Mouse (Mus musculus) frontal cortex, postnatal 36 days (tissue): ENCODE measurements at regions not wholly inside any gene's neighbourhood (a gene's known extent, or its start where the extent isn't known, plus 50 kb on each side); places are given as distances from the start of the nearest gene placed in this dataset.
"Not testable (repeated sequence)": the region's sequence is repeated elsewhere in the genome, so short reads cannot be mapped to it uniquely, and the experiment has no call there.

Experiments
- DNase-seq, 2 experiments: peaks; one replicate each; pipeline ENCODE4 v3.0.0; 2022; ENCODE audit warnings: low spot score in 2 of 2

DNA sequence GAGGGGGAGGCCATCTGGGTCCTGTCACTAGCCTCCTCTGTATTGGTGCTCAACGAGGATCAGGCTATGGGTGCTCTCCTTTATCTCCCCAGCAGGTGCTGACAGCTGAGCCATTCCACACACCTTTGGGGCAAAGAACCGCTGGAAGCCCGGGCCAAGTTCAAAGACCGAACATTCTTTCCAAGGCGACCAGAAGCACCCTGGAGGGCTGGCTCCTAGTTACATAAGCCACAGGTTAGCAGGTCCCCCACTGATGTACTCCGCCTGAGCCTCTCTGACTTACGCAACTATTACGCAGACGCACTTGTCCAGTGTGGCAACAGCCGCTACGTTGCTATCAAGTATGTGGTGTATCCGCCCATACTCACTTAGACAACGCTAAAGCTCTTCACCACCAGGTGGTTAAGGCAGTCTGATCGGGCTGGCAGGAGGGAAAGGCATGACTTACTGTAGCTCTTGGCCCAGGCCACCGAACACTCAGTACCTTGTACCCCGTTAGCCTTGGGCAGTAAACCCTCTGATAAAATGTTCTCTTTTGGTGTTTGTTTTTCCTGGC is 69.2 kb downstream of the Gm33543 start:
- DNase-seq = no peak

DNA sequence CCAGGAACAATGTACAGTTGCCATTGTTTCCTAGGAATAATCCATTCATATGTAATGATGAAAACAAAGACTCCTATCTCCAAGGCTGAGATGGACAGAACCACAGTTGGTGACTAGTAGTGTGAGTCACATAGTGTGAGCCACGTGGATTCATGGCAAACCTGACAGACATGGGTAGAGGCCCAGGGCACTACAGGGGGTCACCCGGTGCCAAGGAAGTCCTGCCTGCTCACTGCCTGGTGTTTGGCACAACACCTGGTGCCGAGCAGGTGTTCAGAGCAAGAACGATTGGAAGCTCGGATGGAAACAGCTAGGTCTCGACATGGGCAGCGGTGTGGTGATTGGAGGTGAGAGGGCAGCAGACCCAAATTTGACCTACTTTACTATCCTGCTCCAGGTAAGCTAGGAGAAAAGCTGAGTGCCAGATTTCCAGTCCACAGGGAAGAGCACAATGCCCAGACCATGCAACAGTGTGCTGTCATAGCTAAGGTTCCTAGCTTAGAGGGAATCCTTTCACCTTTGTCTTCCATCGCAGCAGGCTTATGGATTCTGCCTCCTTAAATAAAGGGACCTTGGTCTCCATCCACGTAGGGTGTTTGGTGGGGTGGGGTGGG is 69.8 kb downstream of the Gm33543 start:
- no peak for DNase-seq

DNA sequence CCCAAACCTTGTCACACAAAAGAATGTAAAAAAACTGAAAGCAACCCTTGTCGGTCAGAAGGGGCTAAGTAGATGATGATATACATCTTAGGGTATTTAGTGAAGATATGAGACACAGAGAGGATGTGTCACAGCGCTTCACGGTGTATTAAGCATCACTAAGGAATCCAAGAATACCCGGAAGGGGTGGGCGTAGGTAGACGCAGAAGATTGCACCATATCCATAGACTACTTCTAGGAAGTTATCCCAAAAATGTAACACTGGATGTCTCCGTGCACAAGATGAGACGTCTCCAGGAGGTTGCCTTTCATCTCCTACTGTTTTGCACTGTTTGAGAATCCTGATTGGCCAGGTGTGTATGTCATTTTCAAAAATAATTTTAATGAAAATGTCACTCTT is 73.8 kb downstream of the Gm33543 start:
- DNase-seq = no peak

DNA sequence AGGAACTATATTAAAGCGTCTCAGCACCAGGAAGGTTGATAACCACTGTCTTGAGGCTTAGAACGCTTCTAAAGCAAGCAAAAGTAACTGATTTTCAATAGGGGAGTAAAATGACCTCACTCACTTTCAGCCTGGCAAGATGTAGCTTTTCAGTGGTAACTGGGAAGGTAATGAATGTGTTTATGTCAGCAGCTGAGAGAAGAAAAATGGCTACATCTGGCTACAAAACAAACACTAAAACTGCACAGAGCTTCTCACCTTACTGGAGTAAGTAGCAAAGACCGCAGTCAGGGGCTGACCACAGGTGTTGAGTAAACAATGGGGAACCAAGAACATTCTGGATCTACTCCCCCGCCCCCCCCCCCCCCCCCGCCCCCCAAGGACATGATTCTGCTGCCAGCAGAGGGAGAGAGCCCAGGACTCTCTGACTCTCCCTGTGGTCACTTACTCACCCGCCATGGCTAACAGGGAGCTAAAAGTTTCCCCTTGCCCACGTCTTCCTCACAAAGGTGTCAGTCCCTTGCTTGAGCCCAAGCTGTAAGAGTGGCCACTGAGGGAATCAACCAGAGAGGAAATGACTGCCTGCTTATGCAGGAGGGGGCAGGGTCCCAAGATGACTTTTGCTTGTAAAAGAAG is 75.1 kb downstream of the Gm33543 start:
- DNase-seq = no peak

DNA sequence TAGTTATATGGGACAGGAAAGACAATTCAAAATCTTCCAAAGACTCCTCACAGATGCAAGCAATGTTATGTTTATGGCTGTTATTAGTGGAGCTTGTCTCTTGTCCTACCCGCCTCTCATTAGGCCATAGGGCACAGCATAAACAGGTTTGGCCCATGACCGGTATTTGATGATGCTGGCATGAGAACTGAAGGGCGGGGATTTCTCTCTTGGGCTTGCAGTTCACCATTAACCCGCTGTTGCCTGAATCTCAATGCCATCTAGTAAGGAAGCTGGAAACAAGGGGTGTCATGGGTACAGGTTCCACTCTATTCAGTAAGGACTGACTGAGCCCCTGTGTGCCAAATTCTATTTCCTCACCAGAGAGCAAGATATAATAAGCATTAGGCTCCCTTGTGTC is 78.6 kb downstream of the Gm33543 start:
- no peak for DNase-seq

DNA sequence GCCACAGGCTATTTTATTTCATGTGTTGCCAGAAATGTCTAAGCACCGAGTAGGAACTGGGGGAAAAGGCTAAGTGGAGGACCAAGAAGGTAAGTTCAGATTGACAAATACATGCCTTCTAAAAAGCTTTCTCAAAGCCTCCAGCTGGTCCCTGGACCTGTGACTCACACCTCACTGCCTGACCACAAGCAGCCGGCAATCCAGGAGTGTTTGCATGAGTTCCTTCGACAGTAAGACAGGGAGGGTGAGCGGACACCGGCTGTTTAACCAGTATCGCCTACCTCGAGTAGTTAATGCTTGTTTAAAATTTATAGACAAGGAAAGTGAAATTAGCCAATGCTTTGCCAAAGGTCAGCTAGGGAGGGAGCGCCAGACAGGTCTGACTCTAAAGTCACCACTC is 80.1 kb downstream of the Gm33543 start:
- DNase-seq = no peak

DNA sequence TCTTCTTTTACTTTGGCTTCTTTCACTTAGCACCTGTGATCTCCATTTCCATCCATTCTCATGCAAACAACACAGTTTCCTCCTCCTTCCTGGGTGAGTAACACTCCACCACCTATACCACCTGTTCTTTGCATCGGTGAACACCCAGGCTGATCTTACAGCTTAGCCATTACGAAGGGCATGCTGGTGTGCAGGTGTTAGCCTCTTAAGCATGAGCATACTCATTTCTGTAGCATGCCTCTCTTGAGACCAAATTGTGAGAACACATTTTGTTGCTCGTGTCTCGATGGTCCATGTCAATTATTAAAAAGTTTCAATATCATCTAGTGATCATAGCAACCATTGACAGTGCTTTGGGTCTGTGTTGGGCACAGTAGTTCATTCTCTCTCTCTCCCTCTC is 80.8 kb downstream of the Gm33543 start:
- DNase-seq = no peak

DNA sequence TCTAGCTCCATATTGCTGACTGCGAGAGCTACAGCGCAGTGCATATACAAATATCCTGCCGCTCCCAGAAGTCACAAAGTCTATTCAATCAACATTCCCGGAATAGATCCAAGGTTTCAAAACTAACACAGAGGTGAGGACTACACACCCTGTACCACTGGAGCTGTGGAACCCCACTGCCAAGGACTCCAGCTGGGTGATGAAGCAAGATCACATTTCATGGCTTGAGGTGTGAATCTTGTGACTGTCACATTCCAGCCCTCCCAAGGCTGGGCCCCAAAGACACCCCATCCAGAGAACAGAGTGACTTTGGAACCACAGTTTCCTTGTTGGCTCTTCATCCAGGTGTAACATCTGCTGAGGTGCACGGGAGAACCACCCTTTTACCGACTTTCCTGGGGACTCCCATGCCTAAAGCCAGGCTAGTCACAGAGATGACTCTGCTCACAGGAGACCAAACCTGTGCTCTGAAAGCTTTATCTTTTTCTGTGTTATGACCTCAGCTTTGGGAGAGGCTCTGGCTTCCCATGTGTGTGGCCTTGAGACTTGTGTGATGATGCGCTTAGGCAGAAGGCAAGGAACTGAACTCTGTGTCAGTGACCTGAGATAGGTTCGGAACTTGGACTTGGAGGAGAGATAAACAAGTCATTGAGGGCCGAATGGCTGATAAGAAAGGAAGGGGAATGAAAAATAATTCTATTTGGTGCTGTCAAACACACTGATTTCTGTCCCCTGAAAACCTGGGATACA is 82.4 kb downstream of the Gm33543 start:
- DNase-seq = no peak

DNA sequence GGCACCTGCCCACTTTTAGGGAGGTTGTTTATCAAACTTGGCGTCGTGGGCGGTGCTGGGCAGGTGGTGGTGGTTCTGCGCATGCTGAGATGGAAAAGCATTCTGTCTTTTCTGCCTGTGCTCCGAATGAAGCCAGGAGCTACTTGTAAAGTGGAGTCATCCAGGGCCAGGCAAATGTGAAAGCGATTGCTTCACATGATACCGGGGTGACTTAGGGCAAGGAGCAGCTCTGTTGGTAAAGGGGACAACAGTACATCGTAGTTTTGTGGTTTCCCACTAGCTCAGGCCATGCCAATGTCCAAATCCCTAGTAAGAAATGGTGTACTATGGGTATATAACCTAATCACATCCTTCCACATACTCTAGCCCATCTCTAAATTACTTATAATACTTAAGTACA is 84.5 kb downstream of the Gm33543 start:
- no peak for DNase-seq

DNA sequence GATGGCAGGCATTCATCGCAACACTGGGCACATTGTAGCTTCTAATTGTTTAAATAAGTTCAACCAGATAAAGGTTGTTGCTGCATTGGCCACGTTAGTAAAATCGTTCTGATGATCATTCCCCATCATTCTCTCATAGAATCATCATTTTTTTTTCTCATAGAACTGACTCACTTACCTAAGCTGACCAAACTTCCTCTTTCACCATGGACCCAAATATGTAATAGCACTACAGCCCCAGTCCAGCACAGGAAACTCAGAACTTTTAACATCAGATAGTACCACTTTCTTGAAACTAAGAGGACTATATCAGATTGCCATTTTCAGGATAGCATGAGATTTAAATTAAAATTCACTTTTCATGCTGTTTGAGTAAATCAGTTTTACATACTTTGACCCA is 82.2 kb upstream of the Anapc15-ps start:
- no peak for DNase-seq

DNA sequence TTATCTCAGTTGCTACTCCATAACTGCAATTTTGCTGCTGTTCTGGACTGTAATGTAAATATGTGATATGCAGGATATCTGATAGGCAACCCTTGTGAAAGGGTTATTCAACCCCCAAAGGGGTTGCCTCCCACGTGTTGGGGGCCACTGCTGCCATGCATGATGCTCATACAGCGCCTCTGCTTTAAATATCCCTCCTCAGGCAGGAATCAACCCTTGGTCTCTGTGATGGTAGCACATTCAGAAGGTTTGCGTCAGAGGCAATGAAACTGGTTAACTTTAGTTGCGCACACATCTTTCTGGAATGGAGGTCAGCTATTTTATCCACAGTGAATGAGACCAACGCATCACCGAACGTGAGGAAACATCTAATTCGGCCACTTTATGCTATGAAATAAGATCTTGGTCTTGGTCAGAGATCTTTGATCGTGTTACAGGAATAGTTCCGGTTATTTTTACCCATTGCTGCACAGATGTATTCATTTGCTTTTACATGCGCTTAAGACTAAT is 80.2 kb upstream of the Anapc15-ps start:
- DNase-seq = no peak

DNA sequence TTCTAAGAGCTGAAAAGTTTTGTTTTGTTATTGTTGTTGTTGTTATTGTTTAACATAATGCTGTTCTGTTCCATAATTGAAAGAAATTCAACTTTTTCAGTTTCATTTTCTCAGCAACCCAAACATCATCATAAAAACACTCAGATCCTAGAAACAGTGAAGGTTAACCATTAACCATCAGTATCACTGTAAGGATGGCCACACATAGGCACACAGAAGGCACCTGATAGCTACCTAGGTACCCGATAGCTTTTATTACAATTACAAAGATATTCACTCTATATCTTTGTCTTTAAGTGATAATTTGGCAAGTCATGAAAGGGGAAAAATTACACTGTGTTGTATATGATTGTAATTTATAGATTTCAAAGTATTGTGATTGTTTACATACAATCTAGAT is 75.1 kb upstream of the Anapc15-ps start:
- DNase-seq = no peak

DNA sequence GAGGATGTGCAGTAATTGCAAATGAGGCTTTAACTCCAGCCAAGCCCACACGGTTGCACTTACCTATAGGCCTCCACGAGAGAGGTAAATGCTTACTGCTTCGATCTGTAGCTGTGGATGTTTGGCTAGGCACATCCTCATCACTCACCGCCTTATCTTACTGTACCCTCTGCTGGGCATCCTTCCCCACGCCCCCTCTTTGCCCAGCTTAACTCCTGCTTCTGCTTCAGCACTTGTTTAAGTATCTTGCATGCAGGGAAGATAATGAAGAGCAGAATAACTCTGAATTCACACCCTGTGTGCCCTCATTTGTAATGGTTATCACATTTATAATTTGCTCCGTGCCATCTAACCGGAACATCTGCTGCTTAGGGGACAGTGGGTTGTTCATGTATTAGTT is 74.7 kb upstream of the Anapc15-ps start:
- no peak for DNase-seq

DNA sequence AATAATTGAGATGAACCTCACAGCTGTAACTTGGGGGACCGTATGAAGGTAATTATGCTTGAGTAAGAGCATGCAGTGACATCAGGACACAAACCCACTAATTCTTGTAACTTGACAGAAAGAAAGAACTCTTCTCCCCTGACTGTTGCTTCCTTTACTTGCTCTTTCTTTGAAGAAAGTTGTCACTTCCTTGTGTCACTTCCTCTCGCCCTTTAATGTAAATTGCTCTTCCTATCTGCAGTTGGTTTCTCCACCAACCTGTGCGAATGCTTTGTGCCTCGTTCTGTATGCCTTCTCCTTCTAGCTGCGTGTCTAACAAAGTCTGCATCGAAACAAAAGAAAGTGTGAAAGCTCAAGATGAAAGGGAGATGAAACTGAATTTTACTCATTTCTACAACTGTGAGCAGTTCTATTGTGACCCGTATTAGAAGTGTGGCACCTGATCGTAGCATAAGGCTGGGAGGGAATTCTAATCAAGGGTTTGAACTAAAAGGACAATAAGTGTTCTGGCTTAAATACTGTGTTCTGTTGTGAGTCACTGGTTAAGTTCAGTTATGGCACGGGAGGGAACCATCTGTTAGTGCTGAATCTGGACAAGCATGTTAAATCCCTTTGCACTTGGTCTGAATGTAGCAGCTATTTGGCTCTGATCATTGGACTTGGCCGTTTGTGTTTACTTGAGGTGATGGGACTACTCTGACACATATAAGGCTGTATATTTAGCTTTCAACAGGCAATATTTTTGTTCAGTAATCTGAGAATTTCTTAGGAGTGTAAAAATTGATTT is 72.8 kb upstream of the Anapc15-ps start:
- DNase-seq = no peak

DNA sequence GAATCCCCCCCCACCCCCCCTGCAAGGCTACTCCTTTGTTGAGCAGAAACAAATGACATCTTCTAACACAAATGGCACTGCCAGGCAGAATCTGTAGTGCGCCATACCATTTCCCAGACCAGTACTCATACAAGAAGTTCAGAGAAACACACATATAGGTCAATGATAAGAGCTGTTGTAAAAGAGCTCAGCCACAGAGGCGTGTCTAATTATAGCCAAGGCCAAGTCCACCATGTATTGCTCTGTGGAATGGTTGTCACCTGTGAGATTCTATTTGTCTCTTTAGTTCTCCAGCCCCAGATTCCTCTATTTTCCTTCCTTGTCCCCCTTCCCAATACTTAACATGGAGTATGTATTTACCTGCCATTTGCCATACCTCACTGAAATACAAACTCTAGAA is 72.0 kb upstream of the Anapc15-ps start:
- no peak for DNase-seq

DNA sequence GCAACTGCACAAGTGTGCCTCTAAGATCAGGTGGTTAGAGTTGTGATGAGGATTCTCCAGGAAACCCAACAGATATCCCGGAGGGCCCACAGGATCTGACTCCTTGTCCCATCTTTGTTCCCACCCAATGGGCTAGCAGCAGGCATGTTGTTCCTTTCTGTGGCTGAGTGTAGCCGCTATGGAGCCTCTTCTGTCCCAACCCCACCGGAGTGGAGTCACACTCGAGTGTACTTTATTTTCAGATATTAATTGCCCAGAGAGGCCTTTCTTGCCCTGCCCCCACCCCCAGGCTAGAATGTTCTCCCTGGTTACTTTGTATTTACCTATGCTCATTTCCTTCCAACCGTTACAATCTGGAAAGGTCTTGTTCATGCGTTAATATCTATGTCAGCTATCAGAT is 70.4 kb upstream of the Anapc15-ps start:
- DNase-seq = no peak

DNA sequence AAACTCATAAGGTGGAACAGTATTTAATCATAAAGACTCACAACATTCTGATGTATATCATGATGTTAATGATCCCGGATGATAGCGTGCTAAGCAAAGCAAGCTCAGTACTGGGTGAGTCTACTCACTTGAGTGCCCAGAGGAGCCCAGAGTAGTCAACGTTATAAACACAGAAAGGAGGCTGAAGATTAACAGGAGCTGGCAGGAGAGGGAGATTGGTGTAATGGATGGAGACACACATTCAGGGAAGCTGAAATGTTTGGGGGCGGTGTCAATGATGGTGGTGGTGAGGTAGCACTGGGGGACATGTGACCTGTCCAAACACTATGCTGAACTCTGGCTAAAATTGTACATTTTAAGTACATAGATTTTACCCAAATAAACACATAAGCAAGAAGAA is 66.2 kb upstream of the Anapc15-ps start:
- DNase-seq = no peak

DNA sequence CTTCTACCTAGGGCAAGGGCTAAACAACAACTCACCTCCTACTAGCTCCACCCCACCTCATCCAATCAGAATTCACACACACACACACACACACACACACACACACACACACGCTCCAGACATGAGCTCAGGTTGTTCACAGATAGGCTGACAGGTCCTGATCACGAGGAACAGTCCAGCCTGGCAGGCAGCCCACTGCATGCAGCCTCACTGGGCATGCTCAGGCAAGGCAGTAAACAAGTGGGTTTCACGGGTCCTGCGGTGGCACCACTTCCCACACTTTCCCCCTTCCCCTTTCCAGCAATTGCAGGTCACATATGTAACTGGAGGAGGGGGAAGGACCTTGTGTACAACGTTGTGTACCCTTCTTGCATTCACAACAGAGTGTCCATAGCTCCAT is 63.5 kb upstream of the Anapc15-ps start:
- DNase-seq = not testable (repeated sequence)

DNA sequence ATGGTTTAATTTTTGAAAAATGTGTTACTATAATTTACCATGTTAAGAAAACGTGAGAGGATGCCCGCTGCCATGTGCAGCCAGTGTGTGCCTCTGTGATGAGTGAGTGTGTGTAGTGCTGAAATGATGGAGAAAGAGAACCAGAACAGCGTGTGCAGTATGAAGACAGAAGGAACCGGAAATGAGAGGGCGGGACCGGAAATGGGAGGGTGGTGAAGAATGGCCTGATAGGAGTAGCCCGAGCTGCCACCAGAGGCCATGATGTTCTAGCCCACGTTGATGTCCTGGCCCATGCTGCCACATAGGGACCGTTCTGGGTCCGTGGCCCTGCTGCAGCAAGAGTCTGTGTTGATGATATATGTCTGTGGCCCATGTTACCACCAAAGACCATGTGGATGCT is 57.8 kb upstream of the Anapc15-ps start:
- no peak for DNase-seq

DNA sequence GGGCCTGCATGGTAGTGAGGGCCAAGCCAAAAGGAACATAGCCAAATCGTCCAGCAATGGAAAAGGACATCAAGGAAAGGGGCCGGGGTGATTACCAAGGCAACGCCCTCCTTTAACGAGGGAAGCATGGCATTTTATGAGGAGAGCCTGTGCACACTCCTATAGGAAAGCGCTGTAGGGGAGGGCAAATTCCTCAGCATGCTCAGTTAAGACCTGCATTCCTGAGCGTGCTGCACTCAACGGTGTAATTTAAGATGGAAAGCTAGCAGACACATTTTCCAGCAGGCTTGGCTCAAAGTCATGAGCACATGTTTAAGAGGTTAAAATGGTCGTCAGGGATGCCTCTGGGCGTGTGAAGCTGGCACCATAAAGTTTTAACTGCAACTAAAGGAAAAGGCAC is 56.6 kb upstream of the Anapc15-ps start:
- no peak for DNase-seq

DNA sequence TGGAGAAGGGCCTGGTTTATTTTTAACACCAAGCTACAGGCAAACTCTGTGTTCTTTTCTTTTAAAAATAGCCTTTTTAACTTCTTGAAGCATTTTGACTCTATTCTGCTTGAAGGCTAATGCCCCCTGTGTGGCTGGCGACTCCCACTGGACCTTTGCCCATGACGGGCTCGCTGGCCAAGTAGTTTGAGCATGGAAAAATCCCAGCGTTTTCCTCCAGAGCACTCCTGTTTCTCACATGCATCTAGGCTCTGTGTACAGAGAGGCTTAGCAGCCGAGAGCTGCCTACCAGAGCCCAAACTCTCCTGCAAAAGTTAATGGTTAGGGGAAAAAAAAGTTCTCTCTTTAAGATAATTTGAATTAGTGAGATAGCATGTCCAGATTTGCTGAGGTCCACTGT is 52.7 kb upstream of the Anapc15-ps start:
- DNase-seq = peak; percentile 54 to 65

DNA sequence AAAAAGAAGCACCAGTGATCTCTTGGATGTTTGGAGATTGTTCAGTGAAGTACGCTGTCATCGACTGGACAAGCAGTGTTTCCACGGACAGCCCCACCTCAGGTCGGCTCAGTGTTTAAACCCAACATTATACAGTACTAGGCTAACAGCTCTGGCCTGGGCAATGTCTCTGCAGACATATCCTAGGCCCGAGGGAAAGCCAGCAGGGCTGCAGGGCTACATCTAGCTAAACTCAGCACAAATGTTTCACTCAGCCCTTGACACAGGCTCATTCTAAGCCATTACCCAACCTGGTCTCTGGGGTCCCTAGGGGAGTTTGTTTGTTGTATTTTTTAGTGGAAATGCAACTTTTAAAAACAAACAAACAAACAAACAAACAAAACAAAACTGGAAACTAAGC is 52.1 kb upstream of the Anapc15-ps start:
- DNase-seq = no peak
